Mouse (Mus musculus) CD4-positive, CD25-positive, alpha-beta regulatory T cell, adult 4 months (primary cell): Measurements from ENCODE around the gene Dscam. TPM values are rescaled to one million over a fixed set of nuclear protein-coding genes. Genes with fewer than 3 reads are reported as not detected.

ENCODE experiments used
- ATAC-seq: one replicate; pipeline ENCODE4 v1.8.0; 2017
- polyA plus RNA-seq, 2 experiments: library from polyadenylated mRNA; unstranded; fragments of 100-300 nt; shearing (Covaris generic); gene quantifications; one replicate each; pipeline ENCODE4 v1.2.1; 2017

Gene Dscam
- polyA plus RNA-seq, 2 experiments from 2014 or later, result 1.9 to 2.8 TPM

DNA sequence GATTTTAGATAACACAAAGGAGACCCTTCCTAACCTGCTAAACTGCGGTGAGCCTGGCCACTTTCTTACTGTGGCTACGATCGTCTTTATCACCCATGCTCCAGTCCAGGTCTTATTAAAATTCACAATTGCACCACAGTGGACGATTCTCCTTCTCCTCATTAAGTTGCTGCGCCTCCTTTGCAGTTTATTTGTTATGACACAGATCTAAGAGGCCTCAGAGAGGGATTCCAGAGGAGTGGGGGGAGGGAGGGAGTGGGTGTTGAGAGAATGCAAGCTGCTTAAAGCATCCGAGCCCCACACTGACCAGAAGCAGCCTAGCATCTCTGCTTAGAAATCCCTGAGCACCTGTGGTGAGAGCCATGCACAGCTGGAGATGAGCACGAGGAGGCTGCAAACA is 413.6 kb downstream of the Dscam start:
- no peak for ATAC-seq

DNA sequence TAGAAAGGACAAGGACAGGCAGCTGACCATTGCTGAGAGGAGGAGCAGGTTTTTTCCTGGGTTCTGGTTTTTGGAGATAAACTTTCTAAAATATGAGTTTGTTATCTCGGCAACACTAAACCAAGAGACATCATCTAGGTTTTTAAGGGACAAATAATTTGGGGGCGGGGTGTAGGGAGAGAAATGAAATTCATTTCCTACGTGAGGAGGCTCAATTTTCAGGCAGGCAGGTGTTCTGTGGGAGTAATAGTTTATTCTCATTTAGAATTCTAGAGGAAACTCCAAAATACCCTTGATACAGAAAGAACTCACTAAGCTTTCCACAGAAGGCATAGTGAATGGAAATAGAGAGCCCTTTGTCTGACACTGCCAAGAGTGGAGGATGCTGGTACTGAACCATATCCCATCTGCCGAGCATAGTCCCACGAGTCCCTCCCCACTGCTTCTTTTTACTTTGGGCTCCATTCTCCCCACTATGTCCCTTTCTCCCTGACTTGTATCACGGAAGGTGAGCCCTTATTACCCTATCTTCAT is 415.5 kb downstream of the Dscam start:
- ATAC-seq, result no peak

DNA sequence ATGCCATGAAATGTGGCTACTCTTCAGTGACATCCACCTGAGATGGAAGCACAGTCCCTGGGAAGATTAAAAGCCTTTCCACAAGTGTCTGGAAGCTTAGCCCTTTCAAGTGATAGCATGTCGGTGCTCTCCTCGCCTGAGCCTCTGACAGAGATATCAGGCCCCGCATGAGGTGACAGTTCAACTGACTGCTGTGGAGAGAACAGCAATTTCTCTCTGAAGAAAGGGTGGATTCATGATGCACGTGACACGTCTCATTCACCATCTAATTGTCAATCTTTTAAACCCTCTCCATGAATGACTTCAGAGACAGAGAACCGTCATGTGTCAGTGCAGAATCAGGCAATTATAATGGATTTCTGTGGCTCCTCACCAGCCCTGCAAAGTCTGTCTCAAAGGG is 416.2 kb downstream of the Dscam start:
- no peak for ATAC-seq

DNA sequence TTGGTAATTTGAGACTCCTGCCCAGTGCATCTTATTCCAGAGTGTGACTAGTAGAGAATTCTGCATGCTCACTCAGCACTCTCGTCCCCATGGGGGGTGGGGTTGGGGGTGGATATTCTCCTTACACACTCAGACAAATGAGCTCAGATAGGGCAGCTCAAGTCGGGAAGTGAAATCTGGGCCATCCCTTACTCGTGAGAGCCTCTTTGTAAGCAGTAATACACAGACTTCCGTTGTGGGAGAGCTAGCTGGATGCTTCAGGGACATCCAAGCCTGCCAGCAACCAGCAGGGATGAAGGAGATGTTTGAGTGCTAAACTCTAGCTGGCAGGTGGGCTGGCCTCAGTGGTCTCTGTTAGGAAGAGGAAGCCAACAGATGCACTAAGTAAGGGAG is 416.8 kb downstream of the Dscam start:
- ATAC-seq, result no peak

DNA sequence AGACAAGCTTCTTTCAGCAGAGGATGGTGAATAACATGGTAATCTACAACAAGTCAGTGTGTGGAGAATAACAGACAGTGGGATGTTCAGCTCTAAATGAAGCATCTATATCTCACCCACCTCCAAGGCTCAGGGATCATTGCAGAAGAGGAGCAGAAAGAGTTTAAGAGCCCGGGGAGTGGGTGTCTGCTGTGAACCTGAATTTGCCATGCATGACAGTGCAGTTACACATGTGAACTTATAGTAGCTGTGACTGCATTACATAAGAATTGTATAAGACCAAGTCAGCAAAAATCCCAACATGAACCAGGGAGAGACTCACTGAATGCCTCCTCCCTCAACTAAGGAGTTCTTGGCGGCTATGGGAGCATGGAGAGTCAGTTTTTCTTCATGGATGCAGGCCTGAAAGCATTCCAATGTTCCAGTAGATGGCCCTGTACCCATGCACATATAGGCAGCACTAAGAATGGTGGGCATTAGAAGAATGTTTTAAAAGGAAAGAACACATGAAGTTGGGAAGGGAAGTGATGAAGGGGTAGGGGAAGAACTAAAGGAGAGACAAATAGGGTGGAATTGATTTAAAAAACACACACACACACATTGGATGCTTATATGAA is 417.3 kb downstream of the Dscam start:
- ATAC-seq, result no peak

DNA sequence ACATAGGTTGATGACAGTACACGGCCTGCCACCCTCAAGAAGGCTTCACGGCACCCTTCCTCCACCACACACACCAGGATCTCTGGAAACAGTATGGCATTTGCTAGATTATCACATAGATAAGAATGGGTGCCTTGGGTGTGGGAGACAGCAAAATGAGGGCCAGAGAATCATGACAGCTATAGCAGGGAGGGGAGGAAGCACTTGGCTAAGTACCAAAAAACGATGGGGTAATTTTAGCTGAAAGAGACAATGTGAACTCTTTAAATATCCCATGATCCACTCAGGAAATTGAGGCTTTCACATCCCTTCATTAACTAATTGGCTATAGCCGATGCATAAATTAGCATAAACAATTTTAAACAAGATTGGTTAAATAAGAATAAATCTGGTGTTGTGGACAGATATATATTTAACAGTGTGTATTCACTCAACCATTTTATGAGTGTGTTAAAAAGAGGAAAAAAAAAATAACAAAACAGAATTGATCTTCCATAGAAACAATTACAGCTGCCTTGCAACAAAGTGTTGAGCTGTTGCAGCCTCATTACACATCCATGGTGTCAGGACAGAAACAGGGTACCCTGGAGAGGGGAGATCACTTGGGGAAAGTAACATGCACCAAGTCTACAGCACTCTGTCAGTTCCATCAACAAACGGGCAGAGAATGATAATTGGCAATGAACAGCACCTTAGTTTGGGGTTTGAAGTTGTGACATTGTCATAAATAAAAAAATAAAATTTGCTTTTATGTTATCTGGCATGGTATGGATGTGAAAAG is 427.9 kb downstream of the Dscam start:
- no peak for ATAC-seq

DNA sequence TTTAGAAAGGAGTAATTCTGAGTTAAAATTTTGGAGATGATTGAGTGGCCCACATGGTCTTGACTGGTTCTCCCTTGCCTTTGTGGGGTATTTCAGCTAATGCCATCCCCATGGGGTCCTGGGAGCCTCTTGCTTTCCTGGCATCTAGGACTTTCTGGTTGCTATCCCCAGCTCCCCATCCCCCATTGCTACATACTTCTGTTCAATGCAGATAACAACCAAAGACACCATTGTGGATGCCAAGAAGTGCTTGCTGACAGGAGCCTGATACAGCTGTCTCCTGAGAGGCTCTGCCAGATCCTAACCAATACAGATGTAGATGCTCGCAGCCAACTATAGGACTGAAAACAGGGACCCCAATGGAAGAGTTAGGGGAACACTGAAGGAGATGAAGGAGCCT is 429.2 kb downstream of the Dscam start:
- ATAC-seq, result no peak

DNA sequence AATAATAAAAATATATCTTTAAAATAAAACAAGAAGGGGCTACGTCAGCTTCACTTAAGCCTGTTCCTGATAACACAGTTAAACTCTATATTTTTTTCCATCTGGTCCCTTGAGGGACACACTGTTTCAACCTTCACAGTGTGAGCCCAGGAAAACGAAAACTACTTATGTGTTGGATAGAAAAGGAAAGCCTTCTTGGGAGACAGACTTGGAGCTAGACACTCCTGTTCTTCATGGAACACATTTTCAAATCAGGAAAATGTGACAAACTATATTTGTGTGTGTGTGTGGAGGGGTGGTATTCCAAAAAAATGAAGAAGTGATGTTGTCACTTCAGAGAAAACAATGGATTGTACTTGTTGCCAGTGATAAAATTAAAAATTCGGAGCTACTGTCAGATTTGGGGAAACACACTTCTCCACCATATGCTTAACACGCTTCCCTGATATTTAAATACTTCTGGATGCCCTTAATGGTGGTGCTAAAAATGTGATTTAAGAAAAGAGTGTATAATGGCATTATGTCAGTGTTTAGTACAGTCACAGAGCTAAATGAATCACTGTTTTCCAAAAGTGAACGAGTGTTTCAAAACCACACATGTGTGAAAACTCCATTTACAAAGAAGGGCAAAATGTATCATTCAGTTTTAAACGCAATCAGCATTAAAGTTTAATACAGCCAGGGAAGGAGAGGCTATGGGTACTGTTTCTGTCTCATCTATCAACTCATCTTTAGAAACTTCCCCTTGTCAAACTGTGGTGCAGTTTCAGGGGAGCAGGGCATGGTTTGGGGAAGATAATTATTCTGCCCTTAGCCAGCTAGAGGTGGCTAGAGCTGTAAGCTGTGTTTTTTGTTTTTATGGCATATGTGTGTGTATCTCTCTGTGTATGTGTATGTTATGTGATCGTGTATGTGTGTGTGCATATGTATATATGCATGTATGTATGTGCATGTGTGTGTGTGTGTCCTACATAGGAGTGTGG is 430.2 kb downstream of the Dscam start:
- ATAC-seq, result no peak

DNA sequence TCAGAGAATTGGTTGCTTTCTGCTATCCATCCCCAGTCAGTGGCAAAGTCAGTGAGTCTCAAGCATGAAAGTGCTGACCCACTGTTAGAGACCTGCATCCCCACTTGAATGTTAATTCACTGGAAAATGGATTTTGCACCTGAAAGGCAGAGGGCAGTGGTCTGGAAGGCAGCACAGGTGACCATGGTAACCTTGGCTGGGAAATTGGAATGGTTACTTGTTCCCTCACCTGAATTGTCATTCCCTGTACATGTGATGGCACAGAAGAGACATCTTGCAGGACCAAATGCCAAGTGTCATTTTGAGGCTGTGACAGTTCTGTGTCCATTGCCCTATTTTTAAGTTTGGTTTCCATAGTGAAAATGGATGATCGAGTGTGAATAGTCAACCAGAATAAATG is 434.1 kb downstream of the Dscam start:
- no peak for ATAC-seq

DNA sequence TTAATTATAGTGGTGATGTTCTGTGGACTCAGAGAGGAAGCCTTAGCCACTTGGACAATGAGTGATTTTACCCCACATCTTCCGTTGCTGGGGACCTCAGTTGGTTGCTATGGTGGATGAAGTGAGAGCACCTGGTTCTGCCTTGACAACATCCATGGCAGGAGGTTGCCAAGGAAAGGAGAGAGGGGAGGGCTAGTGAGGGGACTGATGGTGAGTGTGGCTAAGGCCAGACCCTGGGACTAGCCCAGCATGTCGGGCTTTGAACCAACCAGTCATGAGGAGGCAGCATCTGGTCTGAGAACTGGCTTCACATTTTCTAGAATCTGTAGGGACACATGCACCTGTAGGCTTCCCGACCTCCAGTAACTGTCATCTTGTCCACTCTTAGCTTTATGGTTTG is 439.7 kb downstream of the Dscam start:
- no peak for ATAC-seq

DNA sequence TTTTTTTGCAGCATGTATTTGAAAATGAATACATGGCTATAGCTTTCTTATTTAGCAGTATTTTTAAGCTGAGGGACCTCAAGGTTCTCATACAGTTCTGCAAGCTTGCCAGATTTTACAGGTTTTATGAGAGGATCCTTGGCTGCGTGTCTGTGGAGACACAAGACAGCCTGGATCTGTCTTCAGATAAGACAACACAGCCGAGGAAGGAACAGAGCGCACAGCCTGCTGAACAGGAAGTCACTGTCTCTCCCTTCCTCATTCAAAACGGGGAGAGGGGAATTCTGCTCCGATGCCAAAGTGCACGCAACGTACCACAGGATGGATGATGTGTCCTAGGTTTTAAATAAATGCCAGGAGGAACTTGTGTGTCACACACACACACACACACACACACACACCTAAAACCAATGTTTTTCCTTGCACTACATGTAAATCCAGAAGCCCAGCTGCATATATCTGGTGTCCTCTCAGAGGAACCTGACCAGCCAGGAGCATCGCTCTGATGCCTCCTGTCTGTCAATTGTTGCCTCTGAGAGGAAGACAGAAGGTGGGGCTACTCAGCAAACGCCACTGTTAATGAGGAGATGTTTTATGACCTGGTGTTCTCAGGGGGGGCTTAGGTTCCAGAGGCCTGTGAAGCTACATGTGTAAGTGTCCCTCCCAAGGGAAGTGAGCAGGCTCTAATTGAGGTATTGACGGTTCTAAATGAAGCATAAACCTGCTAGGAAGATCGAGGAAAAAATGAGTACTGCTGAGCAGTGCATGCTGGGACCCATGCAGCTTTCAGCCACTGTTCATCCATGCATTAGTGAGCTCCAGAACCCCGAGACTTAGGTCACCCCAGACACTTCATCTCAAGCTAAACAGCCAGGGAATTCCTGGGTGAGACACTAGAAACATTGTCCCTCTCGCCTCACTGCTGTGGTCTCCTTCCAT is 442.4 kb downstream of the Dscam start:
- no peak for ATAC-seq

DNA sequence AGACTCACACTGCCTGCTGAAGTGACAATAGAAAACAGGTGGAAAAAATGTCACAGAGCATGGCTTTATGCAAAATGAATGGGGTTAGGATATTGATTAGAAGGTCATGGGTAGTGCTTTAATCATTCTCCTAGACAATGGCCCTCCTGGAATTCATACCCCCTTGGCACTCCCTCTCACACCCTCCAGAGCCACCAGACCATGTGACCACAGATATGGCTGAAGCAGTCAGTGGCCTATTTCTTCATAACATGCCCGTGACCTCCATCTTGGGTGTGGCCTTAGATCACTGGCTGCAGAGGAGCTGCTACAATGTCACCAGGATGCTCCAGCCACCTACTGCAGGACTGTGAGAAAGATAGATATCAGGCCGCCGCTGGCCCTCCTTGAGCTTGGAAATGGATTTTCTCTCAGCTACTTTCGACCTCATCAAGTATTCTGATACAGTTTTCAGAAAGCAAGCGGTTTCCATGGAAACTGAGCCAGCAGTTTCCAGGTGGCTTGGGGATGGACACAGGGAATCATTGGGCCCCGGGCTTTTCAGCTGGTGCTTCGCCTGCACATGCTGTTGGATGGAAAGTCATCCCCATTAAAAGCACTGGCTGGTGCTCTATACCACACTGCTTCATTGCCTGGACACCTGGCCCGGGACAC is 445.4 kb downstream of the Dscam start:
- ATAC-seq, result no peak

DNA sequence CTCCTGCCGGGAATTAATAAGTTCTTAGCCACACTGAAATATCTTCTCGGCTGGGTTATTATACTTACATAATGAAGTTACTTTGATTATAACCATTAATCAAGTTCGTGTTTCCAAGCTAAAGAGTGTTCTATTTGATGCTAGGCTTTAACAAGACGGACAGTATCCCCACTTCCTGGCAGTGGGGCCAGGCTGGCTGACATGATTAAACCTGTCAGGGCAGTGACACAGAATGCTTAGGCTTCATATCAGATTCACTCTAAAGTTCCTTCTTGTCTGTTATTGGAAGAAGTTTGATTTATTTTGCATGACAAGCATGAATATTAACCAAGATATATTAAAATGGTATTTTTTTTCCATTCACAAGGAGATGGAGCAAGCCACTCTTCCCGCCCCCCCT is 446.0 kb downstream of the Dscam start:
- ATAC-seq, result no peak

DNA sequence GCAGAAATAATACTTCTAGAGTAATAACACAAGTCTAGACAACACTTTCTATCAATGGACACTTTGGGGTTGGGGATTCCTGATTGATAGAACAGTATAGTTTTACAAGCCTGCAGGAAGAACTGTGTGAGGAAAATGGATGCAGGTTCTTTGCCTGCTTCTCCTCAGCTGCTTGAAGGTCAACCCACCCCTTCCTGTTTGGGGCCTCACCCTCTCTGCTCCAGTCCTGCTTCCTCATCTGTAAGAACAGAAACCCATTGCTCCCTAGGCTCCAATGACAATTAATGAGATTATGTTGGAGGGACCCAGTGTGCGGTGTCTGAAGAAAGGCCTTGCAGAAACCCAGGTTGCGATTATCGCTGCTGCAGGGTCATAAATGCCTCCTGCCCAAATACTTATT is 446.4 kb downstream of the Dscam start:
- no peak for ATAC-seq

DNA sequence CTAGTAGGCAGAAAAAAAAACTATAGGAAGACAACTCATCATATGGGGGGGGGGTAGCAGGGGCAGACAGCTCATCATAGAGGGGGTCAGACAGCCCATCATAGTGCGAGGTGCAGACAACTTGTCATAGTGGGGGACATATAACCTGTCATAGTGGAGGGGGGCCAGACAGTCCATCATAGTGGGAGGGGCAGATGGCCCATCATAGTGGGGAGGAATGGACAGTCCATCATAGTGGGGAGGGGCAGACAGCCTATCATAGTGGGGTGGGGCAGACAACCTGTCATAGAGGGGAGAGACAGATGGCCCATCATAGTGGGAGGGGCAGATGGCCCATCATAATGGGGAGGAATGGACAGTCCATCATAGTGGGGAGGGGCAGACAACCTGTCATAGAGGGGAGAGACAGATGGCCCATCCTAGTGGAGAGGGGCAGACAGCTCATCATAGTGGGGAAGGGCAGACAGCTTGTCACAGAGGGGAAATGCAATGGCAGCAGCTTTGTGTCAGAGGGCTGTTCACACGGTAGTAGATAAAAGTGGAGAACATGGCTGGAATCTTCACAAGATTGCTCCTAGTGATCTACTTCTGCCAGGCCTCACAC is 447.4 kb downstream of the Dscam start:
- no peak for ATAC-seq

DNA sequence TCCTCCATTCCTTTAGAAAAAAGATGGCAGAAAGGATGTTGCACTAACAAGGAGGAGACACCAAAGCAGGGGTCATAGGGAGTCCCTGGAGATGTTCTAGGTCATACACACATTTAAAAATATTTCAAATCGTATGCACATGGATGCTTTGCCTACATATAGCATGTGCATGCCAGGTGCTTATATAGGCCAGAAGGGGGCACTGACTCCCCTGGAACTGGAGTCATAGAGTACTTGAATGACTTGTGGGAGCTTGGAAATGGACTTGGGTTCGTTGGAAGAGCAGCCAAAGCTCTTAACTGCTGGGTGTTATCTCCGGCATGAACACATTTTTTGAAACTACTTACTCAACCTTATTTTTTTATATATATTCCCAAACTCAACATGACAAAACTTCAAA is 448.4 kb downstream of the Dscam start:
- ATAC-seq, result no peak

DNA sequence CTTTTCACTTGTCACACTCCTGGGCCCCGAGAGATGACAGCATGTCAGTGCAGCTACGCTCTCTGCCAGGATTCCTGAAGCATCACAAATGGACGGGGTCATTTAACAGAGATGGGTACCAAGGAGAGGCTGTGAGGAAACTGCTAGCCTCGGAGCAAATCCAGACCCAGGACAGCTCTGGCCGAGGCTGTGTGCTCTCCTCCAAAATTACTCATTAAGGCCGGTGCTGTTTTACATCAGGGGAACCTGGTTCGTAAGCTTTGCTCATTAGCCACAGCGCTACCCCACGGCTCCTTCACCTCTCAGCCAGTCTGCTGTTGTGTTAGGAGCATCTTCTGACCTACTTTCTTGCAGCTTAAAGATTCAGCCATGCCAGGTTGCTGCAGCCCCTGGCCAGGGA is 449.3 kb downstream of the Dscam start:
- ATAC-seq, result no peak

DNA sequence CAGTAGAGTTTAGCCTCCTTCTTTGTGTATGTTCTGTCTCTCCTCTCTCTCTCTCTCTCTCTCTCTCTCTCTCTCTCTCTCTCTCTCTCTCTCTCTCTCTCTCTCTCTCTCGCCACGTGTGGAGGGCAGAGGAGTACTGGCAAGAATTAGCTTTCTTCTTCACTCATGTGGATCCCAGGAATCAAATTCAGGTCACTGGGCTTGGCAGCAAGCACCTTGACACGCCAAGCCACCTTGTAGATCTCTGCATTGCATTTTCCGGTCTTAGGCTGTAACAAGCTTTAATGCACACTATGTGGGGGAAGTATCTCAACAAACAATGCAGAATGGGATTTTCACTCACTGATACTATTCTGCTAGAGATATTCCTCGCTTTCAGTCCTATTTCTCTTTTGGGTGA is 449.9 kb downstream of the Dscam start:
- no peak for ATAC-seq

DNA sequence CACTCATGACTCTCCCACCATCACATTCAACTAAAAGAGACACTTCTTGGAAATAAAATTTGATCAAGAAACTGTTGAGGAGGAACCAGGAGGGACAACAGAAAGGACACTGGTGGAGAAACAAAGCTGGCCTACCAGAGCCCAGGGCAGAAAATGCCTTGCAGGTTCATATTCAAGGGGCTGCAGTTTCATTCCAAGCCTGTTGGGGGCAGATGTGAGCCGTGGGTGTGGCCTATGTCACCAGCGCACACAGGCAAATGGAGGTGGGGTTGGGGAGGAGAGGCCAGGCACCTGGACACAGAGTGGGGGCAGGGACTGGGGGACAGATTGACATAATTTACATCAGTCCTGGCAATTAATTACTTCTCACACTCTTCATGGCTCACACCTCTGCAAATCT is 452.3 kb downstream of the Dscam start:
- ATAC-seq, result no peak

DNA sequence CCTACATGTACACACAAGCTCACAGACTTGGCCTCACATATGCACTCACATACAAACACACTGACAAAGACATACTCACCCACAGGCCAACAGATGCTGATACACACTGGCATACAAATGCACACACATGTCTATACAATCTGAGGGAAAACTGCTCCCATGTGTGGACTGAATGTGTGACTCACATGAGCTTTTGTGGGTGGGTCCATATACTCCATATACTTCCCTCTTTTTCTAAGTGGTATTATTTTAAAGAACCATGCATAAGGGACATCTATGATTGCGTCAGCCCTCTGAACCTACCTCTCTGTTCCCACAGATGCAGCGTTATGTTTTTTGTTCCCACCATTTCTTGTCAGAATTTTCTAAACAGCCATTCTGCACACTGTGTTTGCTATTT is 453.9 kb downstream of the Dscam start:
- ATAC-seq, result no peak

DNA sequence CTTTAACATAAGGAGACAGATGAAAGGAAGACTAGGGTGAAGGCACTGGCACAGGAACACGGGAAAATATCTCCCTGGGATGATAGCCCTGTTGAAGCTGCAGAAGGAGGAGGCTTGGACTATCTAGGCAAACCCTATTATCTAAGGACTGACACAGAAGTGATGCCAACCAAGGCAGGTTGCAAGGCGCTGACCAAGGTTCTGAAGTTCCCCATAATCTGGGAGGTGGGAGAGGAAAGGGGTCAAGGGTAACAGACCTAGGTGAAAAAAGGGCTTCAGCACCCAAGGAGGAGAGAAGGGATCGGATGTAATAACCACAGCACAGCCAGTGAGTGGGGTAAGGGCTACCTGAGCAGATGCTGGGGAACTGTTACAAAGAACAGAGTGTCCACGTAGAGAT is 458.6 kb downstream of the Dscam start:
- no peak for ATAC-seq
